Mouse (Mus musculus): Measurements from ENCODE around the gene Gm47996.

GRCm38 (mm10) chr1:151255422-151255821 is 45.5 kb downstream of the Gm47996 start:
- TF ChIP-seq CTCF (IDR thresholded peaks at IDR 0.05; ENCODE audit: low read depth, low read length) (no peak), POLR2A (IDR thresholded peaks at IDR 0.05; ENCODE audit: extremely low read depth, insufficient read depth, low read length) (no peak)

Measured in liver, adult 2 months (tissue).